Mouse (Mus musculus) naive thymus-derived CD4-positive, alpha-beta T cell, adult 2 months (primary cell): ENCODE results near the gene Ddc.

Experiments used
- DNase-seq: peaks from one replicate; pipeline ENCODE4 v3.0.0-alpha.2; 2011; ENCODE audit warnings: low read depth

The Ddc gene

GRCm38 (mm10) chr11:11877891-11878277 lies 20.1 kb downstream of the Ddc start:
- peak; percentile 35 for DNase-seq

- no peak for DNase-seq
These were observed 21.6 kb downstream of the Ddc start for GRCm38 (mm10) chr11:11876366-11876765.

GRCm38 (mm10) chr11:11875230-11875629 lies 22.7 kb downstream of the Ddc start:
- no peak for DNase-seq

- no peak for DNase-seq
These were observed 24.7 kb downstream of the Ddc start for GRCm38 (mm10) chr11:11873023-11873908.

GRCm38 (mm10) chr11:11872140-11872795 lies 25.7 kb downstream of the Ddc start:
- no peak for DNase-seq

- DNase-seq = no peak
These were observed 26.6 kb downstream of the Ddc start for GRCm38 (mm10) chr11:11871197-11871813.

GRCm38 (mm10) chr11:11867971-11868481 lies 29.9 kb downstream of the Ddc start:
- DNase-seq = no peak

- no peak for DNase-seq
These were observed 31.2 kb downstream of the Ddc start for GRCm38 (mm10) chr11:11866696-11867095.

- DNase-seq = no peak
These were observed 32.8 kb downstream of the Ddc start for GRCm38 (mm10) chr11:11865128-11865527.

GRCm38 (mm10) chr11:11864446-11865101 lies 33.4 kb downstream of the Ddc start:
- no peak for DNase-seq

GRCm38 (mm10) chr11:11862502-11862901 lies 35.4 kb downstream of the Ddc start:
- no peak for DNase-seq

- DNase-seq = no peak
These were observed 41.0 kb downstream of the Ddc start for GRCm38 (mm10) chr11:11856959-11857358.

GRCm38 (mm10) chr11:11855685-11856131 lies 42.2 kb downstream of the Ddc start:
- no peak for DNase-seq

GRCm38 (mm10) chr11:11855061-11855672 lies 42.8 kb downstream of the Ddc start:
- no peak for DNase-seq

- no peak for DNase-seq
These were observed 44.0 kb downstream of the Ddc start for GRCm38 (mm10) chr11:11853731-11854461.

GRCm38 (mm10) chr11:11851957-11852505 lies 45.9 kb downstream of the Ddc start:
- DNase-seq = no peak

GRCm38 (mm10) chr11:11850476-11851267 lies 47.3 kb downstream of the Ddc start:
- DNase-seq = no peak

- DNase-seq = no peak
These were observed 48.2 kb downstream of the Ddc start for GRCm38 (mm10) chr11:11849513-11850311.

- DNase-seq = no peak
These were observed 49.5 kb downstream of the Ddc start for GRCm38 (mm10) chr11:11848467-11848866.
